Mouse (Mus musculus) ovary, adult 18-20 months (tissue): ENCODE results near the gene Tgfbr1.

Experiments
- DNase-seq: peaks from one replicate; pipeline ENCODE4 v3.0.0; 2022; ENCODE audit warnings: low spot score, mixed read lengths

Tgfbr1 gene

DNA sequence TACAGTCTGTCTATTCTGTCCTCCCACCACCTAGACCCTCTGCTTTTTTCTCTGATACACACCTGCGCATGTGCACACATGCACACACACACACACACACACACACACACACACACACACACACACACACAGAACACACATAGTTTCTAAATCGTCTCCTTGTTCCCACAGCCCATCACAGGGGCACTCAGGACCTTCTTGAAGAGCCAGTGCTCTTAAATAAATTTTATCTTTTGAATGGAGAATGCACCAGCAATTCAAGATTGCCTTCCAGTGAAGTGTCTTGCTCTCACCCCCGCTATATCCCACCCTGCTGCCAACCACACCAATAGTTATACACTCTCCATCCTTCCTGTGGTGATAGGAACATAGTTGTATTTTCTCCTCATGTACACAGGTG, 69.9 kb downstream of the Tgfbr1 start:
- DNase-seq: no peak

DNA sequence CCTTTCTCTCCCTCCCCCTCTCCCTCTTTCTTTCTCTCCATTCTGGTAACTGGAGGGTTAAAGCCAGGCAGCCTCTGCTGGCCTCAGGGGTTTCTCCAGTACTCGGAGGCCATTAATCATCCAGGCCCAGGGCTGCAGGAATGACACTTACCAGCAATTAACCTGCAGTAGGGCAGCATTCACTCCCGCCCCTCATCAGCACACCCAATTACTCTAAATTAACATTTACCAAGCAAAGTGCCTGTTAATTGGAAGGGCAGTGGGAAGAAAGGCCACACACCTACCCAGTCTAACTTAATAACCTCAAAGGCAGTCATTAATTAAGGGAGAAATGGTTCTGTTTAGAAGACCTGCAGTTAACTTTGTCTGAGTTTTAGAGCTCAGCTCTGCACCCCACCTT, 71.4 kb downstream of the Tgfbr1 start:
- no peak for DNase-seq

DNA sequence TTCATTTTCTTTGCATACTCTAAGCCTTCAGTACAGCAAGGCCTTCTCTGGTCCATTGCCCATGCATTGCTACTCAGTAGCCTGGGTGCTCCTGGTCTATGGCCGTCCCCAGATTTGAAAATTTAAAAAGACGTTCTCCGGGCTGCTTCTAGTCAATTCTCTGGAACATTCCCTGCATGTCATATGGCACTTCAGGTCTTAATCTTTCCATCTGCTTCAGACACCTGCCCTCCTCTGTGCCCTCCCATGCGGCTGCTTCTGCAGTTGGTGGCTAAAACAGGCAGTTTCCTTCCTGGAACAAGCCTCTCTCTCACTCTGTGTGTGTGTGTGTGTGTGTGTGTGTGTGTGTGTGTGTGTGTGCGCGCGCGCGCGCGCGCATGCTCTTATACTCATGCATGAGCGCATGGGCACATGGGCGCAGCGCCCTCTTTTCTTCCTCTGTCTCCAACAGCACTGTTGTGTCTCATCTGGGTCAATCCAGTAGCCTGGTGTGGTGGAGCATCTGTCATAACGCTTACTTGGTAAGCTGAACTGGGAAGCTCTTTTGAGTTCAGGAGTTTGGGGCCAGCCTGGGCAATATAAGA, 72.3 kb downstream of the Tgfbr1 start:
- DNase-seq: no peak

DNA sequence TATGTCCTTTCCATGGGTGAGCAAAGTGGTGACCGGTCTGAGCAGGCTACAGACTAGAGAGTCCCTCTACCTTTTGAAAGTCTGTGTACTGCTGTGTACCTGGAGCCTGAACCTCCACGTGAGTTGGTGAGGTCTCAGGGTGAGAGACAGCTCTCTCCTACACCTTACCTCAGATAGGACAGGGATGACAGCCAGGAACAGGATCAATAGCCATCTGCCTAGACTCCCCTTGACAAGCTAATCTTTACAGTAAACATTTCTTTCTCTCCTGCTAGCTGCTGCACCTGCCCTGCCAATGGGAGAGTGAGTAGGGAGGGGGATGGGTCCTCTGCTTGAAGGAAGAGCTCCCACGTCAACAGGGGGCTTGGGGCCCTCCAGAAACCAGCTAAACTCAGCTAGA, 74.6 kb downstream of the Tgfbr1 start:
- no peak for DNase-seq

DNA sequence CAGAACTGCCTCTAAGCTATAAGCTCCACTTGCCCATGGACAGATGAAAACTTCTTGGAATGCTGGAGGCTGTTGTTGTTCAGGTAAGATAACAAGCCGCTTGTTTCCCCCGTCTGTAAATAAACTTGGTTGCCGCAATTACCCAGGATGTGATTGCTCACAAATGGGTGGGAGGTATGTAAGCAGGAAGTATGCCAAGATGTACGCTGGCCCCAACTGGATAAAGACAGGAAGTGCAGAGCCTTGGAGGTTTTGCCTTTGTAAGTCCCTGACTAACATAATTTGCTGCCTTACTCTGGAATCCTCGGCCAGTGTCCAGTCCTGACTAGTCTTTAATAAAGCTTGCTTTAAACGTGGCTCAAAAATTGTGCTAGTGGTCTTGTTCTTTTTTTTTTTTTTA, 77.5 kb downstream of the Tgfbr1 start:
- no peak for DNase-seq

DNA sequence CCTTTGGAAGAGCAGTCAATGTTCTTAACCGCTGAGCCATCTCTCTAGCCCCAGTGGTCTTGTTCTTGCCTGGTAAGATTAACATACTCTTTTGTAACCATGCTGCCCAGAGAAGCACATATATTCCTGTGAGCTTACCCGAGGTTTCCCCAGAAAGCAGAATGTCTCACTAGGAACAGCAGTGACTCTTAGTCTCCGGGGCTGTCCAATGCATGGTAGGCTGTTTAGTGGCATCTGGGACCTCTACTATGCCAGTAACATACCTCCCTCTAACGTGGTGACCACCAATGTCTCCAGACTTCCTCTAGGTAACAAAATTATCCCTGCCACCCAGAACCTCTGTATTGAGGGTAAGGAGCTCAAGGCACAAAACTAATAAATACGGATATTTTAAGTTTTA, 78.1 kb downstream of the Tgfbr1 start:
- DNase-seq: no peak

DNA sequence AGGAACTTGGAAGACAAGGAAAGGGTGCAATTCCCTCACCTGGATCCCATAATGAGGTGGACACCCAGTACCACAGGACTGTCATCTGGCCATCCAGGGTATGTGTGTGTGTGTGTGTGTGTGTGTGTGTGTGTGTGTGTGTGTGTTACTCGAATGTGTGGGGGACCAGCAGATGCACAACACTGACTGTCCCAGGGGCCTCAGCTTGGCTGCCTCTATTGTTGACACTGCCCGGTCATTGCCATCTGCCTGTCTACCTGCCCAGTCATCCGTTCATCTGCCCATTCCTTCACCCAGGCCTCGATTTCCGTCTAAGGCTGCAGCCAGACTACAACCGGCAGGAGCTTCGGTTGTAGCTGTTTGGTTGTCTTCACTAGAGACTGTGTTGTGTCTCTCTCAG, 79.7 kb downstream of the Tgfbr1 start:
- no peak for DNase-seq

DNA sequence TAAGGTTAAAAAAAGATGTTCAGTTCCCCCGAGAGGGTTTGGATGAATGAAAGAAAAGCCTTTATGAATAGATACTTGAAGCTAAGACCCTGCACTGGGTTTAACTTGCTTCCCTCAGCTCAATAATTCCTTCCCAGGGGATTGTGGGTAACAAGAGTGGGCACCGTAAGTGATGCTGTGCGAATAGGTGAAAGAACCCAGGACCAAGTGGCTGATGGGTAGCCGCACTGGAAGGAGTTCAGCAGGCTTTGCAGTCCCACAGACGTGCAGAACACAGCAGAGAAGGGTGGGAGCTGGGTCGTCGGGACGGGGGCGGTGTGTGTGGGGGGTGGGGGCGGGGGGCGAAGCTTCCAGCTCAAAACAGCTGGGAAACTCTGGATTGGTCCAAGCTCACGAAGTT, 82.1 kb downstream of the Tgfbr1 start:
- DNase-seq: no peak

DNA sequence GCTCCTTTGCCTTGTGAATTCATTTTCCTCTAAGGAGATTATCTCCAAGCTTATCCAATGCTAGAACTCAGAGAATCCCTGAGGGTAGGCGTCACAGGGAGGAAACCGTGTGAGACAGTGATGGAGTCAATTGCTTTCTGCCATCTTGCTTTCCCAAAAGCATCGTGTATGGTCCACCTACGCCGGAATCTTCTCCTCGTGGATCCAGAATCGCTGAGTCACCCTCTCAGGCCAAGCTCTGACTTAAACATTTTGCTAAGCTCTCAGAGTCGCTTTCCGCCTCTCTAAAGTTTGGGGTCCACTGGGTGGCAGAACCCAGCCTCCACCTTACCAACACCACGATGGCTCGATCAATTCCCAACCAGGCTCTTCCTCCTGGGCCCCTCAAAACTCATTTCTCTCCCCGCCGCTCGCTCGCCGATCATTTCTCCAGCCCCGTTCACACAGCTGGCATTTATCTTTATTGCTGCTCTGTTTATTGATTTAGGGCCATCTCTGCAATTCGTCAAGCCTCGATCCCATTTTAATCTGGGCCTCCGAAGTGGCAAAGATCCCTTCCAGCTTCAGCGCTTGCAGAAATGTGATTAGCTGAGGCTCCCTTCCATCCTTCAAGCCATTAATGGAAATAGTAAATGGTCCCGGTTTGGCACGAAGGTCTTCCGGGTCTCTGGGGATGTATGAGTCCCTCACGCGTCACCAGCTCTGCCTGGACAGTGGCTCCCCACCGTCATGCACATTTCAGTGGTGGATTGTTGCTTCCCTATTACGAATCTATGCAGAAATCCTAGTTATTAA, 82.7 kb downstream of the Tgfbr1 start:
- no peak for DNase-seq

DNA sequence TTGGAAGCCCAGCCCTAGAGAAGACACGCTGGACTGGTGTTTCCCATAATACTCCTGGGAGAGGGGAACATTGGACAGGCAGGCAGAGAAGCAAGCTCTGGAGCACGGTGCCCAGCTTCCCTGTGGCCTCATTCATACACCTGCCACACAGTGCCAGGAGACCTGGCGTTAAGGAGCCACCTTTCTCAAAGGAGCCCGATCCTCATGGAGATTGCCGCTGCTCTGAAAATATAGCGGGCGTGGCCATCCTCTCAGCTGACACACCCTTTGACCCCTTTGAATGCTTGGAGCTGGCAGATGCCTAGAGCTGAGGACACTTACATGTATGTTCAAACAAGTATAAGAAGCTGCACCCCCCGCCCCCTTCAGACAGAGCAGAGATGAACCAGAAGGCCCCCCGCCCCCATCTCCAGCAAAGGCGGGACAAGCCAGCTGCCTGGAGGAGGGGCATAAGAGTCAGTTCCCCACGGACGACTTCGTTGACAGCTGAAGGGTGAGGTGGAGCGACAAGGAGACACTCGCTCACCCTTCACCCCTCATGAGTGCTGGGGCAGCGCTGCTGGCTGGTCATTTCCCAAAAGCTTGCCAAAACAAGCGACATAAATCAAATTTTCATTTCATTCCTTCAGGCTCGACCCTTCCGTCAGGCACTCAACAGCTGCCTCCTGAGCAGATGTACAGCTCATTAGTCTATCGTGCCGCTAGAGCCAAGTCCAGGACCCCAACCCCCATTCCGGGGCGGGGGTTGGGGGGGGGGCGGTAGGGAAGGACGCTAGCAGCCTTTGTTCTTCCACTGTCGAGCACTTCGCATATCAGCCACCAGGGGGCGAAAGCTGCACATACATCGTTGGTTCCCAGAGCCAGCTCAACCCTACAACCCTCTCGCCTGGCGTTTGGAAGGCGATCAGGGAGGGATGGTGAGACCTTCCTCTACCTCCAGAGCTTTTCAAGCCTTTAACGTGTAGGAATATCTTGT, 84.6 kb downstream of the Tgfbr1 start:
- peak; percentile 64 for DNase-seq

DNA sequence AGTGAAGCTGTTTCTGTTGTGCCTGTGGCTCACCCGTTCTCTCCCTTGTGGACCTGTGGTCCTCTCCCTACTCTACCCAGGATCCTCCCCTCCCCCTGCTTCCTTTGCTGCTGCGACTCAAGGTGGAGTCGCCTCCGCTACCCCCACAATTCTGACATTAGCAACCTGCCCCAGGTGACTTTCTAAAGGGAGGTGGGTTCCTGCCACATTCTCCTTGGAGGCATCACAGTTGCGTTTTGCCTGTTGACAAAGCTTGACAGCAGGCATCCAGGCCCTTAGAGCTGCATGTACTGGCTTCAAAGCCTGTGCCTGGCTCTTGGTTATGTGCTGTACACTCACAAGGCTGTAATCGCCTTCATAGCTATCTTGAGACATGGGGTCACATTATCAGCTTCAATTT, 85.9 kb downstream of the Tgfbr1 start:
- no peak for DNase-seq

DNA sequence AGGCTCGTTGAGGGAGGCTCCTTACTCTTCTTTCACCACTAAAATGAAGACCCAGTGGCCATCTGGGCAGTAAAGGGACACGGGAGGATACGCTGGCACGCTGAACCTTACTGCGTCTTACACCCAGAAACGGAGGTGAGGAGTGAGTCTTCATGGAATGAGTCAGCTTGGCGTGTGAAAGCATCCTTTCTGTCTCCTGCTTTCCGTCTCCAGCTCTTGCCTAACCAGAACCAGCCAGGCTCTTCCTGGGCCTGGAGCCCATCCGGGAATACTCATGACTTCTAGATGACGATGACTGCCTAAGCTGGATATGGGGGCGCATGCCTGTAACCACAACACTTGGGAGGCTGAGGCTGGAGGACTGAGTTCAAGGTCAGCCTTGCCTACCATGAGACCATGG, 87.9 kb downstream of the Tgfbr1 start:
- no peak for DNase-seq

DNA sequence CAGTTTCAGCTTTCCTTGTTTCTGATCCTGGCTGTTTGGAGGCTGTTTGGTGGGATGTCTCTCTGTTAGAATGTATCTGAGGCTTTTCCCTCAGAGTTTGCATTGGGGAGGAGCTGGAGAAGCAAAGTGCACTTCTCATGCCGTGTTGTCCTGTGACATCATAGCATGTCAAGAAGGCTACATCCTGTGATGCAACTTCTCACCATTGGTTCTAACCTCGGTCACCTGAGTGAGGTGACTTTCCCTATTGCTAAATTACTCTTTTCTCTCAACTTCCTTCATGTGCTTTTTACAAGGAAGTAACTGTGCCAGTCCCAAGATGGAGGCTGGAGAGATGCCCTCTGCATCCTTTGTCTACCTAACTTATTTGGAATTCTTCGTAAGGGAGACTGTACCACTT, 95.5 kb downstream of the Tgfbr1 start:
- no peak for DNase-seq

DNA sequence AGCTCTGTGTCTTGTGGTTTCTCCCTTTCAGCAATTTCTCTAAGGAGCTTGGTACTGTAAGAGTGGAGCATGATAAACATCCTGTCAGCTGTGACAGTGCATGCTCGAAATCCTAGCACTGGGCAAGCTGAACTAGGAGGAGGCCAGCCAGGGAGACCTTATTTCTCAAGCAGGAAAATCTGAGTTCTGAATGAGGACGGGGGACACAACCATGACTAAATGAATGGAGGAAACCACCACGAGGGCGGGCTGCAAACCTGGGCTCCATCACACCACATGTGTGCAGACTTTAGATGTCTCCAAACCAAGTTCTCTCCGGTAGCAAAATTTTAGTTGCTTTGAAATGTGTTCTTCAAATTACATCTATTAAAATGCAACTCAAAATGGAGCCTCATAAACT, 96.1 kb downstream of the Tgfbr1 start:
- no peak for DNase-seq

DNA sequence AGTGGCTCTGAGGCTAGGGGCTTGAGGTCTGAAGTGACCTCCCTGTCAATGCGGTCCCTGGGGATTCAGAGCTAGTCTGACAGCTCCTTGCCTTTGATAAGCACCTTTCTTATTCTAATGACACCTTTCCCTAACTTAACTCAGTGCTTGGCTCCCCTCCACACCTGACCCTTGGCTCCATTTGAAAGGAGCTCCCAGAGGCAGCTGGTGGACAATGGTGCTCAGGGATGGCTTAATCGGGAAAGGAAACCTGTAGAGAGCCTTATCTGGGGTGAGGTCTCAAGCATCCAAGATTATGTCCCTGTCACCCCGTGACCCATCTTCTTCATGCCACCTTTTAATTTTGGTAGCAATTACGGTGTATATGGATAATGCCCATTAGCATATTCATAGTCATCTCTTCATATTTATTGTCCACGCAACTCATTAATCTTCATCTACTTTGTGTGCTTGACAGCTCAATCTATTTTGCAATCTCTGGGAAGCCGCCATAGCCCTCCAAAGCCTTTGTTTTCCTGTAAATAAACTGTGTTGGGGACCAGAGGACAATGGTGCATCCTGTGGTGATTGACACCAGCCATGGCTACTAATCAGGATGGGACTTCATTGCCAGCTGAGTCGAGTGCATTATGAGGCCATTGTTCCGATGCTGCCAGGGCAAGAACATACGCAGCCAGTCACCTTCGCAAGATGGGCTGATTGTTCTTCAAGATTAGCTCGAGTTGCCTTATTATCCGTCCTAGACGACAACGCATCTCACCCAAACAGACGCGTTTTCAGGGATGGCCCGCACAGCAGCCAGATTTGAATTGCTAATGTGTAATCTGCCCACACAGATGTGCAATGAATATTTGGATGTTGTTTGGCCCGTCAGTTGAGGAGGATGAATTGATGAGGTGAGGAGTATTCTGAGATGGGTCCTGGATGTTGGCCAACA, 96.8 kb downstream of the Tgfbr1 start:
- no peak for DNase-seq
